Mouse (Mus musculus): ENCODE data around the gene Sh3glb1. TPM values are rescaled to one million over a fixed set of nuclear protein-coding genes. Genes with fewer than 3 reads are reported as not detected.

Sh3glb1 gene
- polyA plus RNA-seq, 1 experiment = 21.5 TPM

GRCm38 (mm10) chr3:144635236-144635635 is 84.9 kb downstream of the Sh3glb1 start:
- Histone ChIP-seq H3K27me3 (ENCODE audit: control insufficient read depth, insufficient read depth, low read length) (no peaks in the 10 kb centered on the region), H3K27ac (ENCODE audit: insufficient read depth, low read depth, low read length) (no peak overlapping the region), H3K36me3 (ENCODE audit: control insufficient read depth, insufficient read depth, low read length) (no peaks in the 10 kb centered on the region), H3K4me1 (ENCODE audit: control insufficient read depth, insufficient read depth, insufficient read length, low read length) (no peaks in the 10 kb centered on the region), H3K4me3 (ENCODE audit: low read depth, low read length) (no peak overlapping the region)
- WGBS = 92% methylated on average over 5 of the region's 5 CpGs
- TF ChIP-seq POLR2A (IDR thresholded peaks at IDR 0.05; ENCODE audit: low read depth, low read length) = no peak
- TF ChIP-seq CTCF (IDR thresholded peaks at IDR 0.05; ENCODE audit: extremely low read depth, insufficient read length, insufficient replicate concordance, low read depth, low read length) = no peak

Other genes with a start within 250 kb of the Sh3glb1 start
- 1.3 and 2.3 TPM in 2 replicates for gene Hs2st1, start 150.2 kb downstream of the Sh3glb1 start, polyA plus RNA-seq (2012; rRNA removed)
- 44.9 and 74.2 TPM in 2 replicates for gene Selenof, start 150.0 kb downstream of the Sh3glb1 start, polyA plus RNA-seq (2012; rRNA removed)
- 0.88 and 4.2 TPM in 2 replicates for gene Clca3a1, start 40.6 kb upstream of the Sh3glb1 start, polyA plus RNA-seq (2012; rRNA removed)
- gene Clca3a2, start 99.2 kb upstream of the Sh3glb1 start, polyA plus RNA-seq (2012; rRNA removed) = 2.4 and 4.4 TPM in 2 replicates
- 20.7 and 44.3 TPM in 2 replicates for gene Clca3b, start 129.0 kb upstream of the Sh3glb1 start, polyA plus RNA-seq (2012; rRNA removed)
- gene Clca4b, start 212.2 kb upstream of the Sh3glb1 start, polyA plus RNA-seq (2012; rRNA removed) = 35.3 and 199 TPM in 2 replicates